Mouse (Mus musculus) layer of hippocampus, adult 9-11 months (tissue): ENCODE measurements around the gene Hdac2.
A peak's percentile ranks its signal among the peaks of the same experiment; 100 is the strongest.

ENCODE experiments used
- DNase-seq: peaks from one replicate; pipeline ENCODE4 v3.0.0; 2022

The Hdac2 gene

GRCm38 (mm10) chr10:36974086-36974675, at the start of gene Hdac2:
Hdac2 (plus strand) TSS chr10:36974544.
- DNase-seq, result peak; percentile 87

- no peak for DNase-seq
These were observed 46.1 kb upstream of the Hdac2 start for GRCm38 (mm10) chr10:36928212-36928611.

DNA sequence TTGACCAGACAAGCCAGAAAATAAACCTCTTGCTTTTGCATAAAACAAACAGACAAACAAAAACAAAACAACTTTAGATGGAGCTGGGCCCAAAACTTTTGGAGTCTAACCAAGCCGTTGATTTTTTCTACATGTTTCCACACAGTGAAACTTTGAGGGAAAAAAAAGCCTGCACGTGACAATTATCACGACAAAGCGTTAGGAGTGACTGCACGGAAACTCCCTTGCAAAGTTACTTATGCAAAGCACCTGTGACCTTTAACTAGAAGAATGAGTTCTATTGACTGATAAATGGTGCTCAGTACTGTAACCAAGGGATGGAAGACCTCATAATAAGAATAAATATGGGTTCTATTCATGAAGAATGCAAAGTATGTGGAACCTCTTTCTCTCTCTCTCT, 38.5 kb upstream of the Hdac2 start:
- no peak for DNase-seq

DNA sequence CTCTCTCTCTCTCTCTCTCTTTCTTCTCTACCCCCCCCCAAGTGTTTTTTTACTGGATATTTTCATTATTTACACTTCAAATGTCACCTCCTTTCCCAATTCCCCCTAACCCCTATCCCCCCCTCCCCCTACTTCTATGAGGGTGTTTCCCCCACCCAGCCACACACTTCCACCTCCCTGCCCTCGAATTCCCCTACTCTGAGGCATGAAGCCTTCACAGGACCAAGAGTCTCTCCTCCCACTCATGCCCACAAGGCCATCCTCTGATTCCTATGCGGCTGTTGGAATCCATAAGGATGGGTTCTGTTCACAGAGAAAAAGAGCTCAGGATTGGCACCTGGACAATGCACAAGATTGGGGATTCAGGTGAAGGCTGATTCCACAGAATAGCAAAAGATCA, 38.1 kb upstream of the Hdac2 start:
- no peak for DNase-seq

DNA sequence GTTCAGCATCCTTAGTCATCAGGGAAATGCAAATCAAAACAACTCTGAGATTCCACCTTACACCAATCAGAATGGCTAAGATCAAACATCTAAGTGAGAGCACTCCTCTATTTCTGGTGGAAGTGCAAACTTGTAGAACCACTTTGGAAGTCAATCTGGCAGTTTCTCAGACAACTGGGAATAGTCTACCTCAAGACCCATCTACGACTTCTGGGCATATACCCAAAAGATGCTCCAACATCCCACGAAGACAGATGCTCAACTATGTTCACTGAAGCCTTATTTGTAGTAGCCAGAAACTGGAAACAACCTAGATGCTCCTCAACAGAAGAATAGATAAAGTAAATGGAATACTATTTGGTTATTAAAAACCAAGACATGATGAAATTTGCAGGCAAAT, 22.6 kb upstream of the Hdac2 start:
- no peak for DNase-seq

GRCm38 (mm10) chr10:36952622-36953021, 21.7 kb upstream of the Hdac2 start:
- DNase-seq, result no peak

- DNase-seq, result no peak
These were observed 14.7 kb upstream of the Hdac2 start for GRCm38 (mm10) chr10:36959563-36960110.

DNA sequence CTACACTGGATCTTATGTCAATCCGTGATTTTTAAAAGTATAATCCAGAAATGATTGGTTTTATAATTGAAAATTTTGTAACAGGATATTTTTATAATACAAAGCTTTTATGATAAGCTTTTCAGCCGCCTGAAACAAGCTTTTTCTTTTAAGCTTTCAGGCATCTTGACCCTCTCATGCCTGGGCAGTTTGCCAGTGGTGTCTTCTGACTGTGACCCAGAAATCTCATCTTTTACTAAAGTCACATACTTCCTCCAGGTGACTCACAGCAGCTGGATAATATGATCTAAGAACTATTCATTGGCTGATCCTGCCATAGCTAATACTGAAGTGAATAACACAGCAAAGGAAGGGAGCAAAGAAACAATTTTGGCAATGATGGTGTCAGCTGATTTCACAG, 9.9 kb upstream of the Hdac2 start:
- DNase-seq, result no peak

- DNase-seq, result peak; percentile 42
These were observed 554 bp downstream of the Hdac2 start for GRCm38 (mm10) chr10:36974676-36975520.

- DNase-seq, result no peak
These were observed 7.5 kb downstream of the Hdac2 start for GRCm38 (mm10) chr10:36981866-36982265.

- DNase-seq, result no peak
These were observed 17.8 kb downstream of the Hdac2 start for GRCm38 (mm10) chr10:36992149-36992548.

GRCm38 (mm10) chr10:37000839-37001238, 26.5 kb downstream of the Hdac2 start:
- no peak for DNase-seq

DNA sequence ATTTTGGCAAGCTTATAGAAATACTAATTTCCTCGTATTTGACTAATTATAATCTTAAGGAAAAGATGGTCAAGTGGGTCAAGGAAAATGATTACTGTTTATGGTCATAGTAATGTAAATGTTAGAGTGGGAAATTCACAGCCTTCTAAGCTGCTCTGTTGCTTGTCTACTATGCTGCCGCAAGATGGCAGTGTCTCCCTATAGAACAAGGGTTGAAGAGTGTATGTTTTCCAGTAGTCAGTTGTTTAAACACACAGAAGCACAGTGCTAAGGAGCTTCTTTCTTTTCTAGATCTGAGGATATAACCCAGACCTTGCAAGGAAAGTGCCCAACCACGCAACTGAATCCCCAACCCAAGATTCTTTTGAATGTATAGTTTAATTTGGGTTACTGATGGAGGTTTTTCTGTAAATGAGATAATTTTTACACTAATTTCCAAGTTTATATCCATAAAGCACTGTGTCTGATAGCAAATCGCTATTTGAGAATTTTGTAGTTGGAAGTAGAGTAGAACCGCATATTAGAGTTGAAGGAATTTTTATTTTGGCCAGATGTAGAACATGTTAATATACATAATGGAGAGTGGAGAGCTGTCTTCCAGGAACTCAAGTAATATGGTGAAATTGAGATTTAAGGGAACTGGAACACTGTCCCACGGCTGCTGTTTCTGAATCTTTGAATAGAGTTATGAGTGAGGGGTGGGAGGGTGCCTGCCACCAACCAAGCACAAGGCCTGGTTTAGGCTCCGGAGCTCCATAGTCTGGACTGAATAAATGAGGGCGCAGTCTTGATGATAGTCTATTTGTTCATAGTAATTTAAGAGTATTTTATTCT, 40.1 kb downstream of the Hdac2 start:
- DNase-seq, result no peak

GRCm38 (mm10) chr10:37015729-37016128, 41.4 kb downstream of the Hdac2 start:
- no peak for DNase-seq

GRCm38 (mm10) chr10:37016200-37016599, 41.9 kb downstream of the Hdac2 start:
- DNase-seq, result no peak

DNA sequence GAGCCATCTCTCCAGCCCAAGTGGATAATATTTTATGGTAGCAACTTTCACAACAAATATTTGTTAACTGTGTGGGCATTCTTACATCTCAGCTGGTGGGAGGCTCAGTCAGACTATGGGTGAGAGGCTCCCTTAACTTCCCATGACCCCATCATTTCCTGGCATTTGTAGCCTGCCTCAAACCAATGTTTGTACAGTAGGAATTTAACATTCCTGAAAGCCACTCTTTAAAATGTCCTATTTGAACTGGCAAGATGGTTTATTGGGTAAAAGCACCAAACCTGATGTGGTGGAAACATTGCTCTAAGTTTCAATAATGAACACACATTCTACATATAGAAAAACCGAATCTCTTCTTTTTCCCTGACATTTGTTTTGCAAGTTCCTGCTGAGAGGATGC, 50.0 kb downstream of the Hdac2 start:
- no peak for DNase-seq

- DNase-seq, result no peak
These were observed 54.3 kb downstream of the Hdac2 start for GRCm38 (mm10) chr10:37028651-37029050.

GRCm38 (mm10) chr10:37035090-37035497, 60.8 kb downstream of the Hdac2 start:
- peak; percentile 3 for DNase-seq

GRCm38 (mm10) chr10:37047661-37048098, 73.3 kb downstream of the Hdac2 start:
- peak; percentile 15 for DNase-seq
